Mouse (Mus musculus): ENCODE data around the gene Fbxo5. TPM values are rescaled to one million over a fixed set of nuclear protein-coding genes. Genes with fewer than 3 reads are reported as not detected.
A peak's percentile ranks its signal among the peaks of the same experiment; 100 is the strongest.

The Fbxo5 gene
- polyA plus RNA-seq (2015; fragmentation: Nextera tagmentation; extraction: Ambion mirVana), result 30.6 and 32.1 TPM in 2 replicates

GRCm38 (mm10) chr10:5805243-5805730 is at the start of gene Fbxo5:
TSS of gene Fbxo5 (minus strand) at chr10:5805600.
- Histone ChIP-seq H3K4me2 (replicated peaks) (peak within 1 kb of the TSS; percentile 99), H3K27ac (peak within 1 kb of the TSS; percentile 89), H3K9me3 (no peaks in the 10 kb centered on the region), H3K36me3 (peaks cover 17% of the 10 kb centered on the region), H3K9ac (replicated peaks) (peak within 1 kb of the TSS; percentile 64), H3K27me3 (no peaks in the 10 kb centered on the region), H3K4me1 (replicated peaks) (peaks cover 41% of the 10 kb centered on the region), H3K4me3 (replicated peaks) (peak within 1 kb of the TSS; percentile 72)
- ATAC-seq, result peak; percentile 98
- WGBS, result under 1% methylated on average over 41 of the region's 42 CpGs

GRCm38 (mm10) chr10:5853290-5853868 is 48.0 kb upstream of the Fbxo5 start:
- WGBS, result 88% methylated on average over 8 of the region's 8 CpGs
- no peaks in the 10 kb centered on the region for H3K36me3 ChIP-seq
- H3K27ac ChIP-seq, result no peak overlapping the region
- no peak overlapping the region for H3K4me2 ChIP-seq (replicated peaks)
- ATAC-seq, result no peak
- H3K9me3 ChIP-seq, result no peaks in the 10 kb centered on the region
- H3K9ac ChIP-seq (replicated peaks), result no peak overlapping the region
- 0 out of 2 replicates have a peak, but pooled peaks cover 2% of the 10 kb centered on the region for H3K4me1 ChIP-seq (replicated peaks)
- H3K27me3 ChIP-seq, result no peaks in the 10 kb centered on the region
- no peak overlapping the region for H3K4me3 ChIP-seq (replicated peaks)

DNA sequence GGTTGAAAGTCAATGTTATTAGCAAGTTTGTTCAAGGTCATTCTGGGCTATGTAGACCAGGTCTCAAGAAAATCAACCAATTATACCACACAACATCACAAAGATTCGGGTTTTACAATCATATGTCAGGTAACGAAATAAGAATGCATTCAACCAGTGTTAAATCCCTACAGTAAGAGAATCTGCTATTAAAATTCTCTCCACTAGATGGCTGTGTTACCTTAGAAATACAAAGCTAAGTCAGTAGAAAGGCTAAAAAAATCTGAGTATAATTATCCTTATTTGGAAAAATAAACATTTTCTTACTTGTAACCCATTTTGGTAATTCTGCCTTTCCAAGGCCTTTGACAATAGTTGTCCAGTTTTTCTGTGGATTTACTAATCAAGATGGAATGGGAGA is 41.5 kb upstream of the Fbxo5 start:
- Histone ChIP-seq H3K4me2 (replicated peaks) (no peak overlapping the region), H3K9ac (replicated peaks) (no peak overlapping the region), H3K4me3 (replicated peaks) (no peak overlapping the region), H3K9me3 (no peaks in the 10 kb centered on the region), H3K36me3 (no peaks in the 10 kb centered on the region; the same call in 1 of the 2 replicates), H3K27ac (no peak overlapping the region), H3K27me3 (no peaks in the 10 kb centered on the region), H3K4me1 (replicated peaks) (no peaks in the 10 kb centered on the region)
- ATAC-seq, result peak; percentile 9; the same call in 1 of the 2 replicates
- WGBS, result 40% methylated on average over 2 of the region's 2 CpGs

DNA sequence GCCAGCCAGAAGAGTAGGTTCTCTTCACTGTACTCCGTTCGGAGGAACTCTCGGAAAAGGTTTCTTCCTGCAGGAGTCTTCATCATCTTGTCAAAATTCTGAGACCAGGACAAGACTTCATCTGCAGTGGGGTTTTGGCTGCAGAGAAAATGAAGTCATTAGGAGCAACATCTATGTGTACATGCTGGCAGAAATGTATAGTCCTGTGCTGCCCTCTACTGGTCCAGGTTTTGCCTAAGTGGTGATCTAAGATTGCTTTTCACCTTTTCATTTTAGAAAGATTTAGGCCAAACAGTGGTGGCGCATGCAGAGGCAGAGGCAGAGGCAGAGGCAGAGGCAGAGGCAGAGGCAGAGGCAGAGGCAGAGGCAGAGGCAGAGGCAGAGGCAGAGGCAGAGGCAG is 36.0 kb upstream of the Fbxo5 start:
- H3K27me3 ChIP-seq, result no peaks in the 10 kb centered on the region
- peaks cover 16% of the 10 kb centered on the region; the same call in 1 of the 2 replicates for H3K36me3 ChIP-seq

GRCm38 (mm10) chr10:5826336-5827025 is 21.1 kb upstream of the Fbxo5 start:
- Histone ChIP-seq H3K4me1 (replicated peaks) (peaks cover 20% of the 10 kb centered on the region), H3K4me2 (replicated peaks) (no peak overlapping the region), H3K36me3 (no peaks in the 10 kb centered on the region), H3K4me3 (replicated peaks) (no peak overlapping the region), H3K27me3 (no peaks in the 10 kb centered on the region), H3K27ac (no peak overlapping the region), H3K9me3 (no peaks in the 10 kb centered on the region), H3K9ac (replicated peaks) (no peak overlapping the region)
- WGBS, result 78% methylated on average over 6 of the region's 6 CpGs
- no peak for ATAC-seq

More for the DNA sequence above, 36.0 kb upstream of the Fbxo5 start:
- WGBS, result 87% methylated on average over 4 of the region's 4 CpGs
- H3K4me3 ChIP-seq (replicated peaks), result no peak overlapping the region
- ATAC-seq, result no peak
- no peaks in the 10 kb centered on the region for H3K9me3 ChIP-seq
- no peak overlapping the region for H3K4me2 ChIP-seq (replicated peaks)
- H3K9ac ChIP-seq (replicated peaks), result no peak overlapping the region
- no peak overlapping the region for H3K27ac ChIP-seq
- H3K4me1 ChIP-seq (replicated peaks), result no peaks in the 10 kb centered on the region

DNA sequence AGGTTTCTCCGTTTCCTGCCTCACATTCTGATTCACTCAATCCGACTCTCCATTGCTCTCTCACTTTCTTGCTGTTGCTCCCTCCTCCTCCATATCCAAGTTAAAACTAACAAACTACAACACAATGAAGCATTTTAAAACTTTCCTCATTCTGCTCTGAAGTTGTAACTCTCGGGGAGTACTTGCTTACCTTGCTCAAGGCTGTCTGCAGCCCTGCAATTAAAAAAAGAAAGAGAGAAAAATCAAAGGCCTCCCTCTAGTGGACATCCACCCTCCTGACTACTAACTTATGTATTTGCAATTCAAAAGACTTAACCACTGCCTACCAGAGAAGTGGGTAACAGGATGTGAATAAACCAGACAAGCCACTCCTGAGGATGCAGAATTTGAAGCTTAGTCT is 19.4 kb upstream of the Fbxo5 start:
- Histone ChIP-seq H3K4me3 (replicated peaks) (peak overlapping the region; percentile 94), H3K9ac (replicated peaks) (no peak overlapping the region), H3K4me1 (replicated peaks) (peaks cover 25% of the 10 kb centered on the region), H3K9me3 (no peaks in the 10 kb centered on the region), H3K27ac (peak overlapping the region; percentile 86), H3K27me3 (no peaks in the 10 kb centered on the region), H3K4me2 (replicated peaks) (peak overlapping the region; percentile 80), H3K36me3 (peaks cover 6% of the 10 kb centered on the region)
- WGBS, result 0% methylated on average over 3 of the region's 3 CpGs
- 0 out of 2 replicates have a peak, but pooled peaks have one; percentile 0 for ATAC-seq

GRCm38 (mm10) chr10:5823740-5824491 is 18.5 kb upstream of the Fbxo5 start, which contains the start of gene Mtrf1l:
TSS of gene Mtrf1l (minus strand) at chr10:5823910.
- H3K4me3 ChIP-seq (replicated peaks), result peak within 1 kb of the TSS; percentile 94
- peaks cover 14% of the 10 kb centered on the region for H3K36me3 ChIP-seq

GRCm38 (mm10) chr10:5823291-5823739 is 17.9 kb upstream of the Fbxo5 start:
- Histone ChIP-seq H3K9me3 (no peaks in the 10 kb centered on the region), H3K4me1 (replicated peaks) (peaks cover 25% of the 10 kb centered on the region), H3K27me3 (no peaks in the 10 kb centered on the region), H3K27ac (peak overlapping the region; percentile 86), H3K36me3 (peaks cover 20% of the 10 kb centered on the region), H3K4me2 (replicated peaks) (peak overlapping the region; percentile 80), H3K4me3 (replicated peaks) (peak overlapping the region; percentile 94), H3K9ac (replicated peaks) (peak overlapping the region; percentile 86)
- under 1% methylated on average over 37 of the region's 37 CpGs for WGBS
- ATAC-seq, result no peak; the same call in 1 of the 2 replicates

More at GRCm38 (mm10) chr10:5823740-5824491, 18.5 kb upstream of the Fbxo5 start, which contains the start of gene Mtrf1l:
- peak; percentile 97 for ATAC-seq
- WGBS, result under 1% methylated on average over 46 of the region's 47 CpGs
- peak within 1 kb of the TSS; percentile 80 for H3K4me2 ChIP-seq (replicated peaks)
- H3K27me3 ChIP-seq, result no peaks in the 10 kb centered on the region
- peak within 1 kb of the TSS; percentile 86 for H3K27ac ChIP-seq
- peak within 1 kb of the TSS; percentile 86 for H3K9ac ChIP-seq (replicated peaks)
- peaks cover 25% of the 10 kb centered on the region for H3K4me1 ChIP-seq (replicated peaks)
- H3K9me3 ChIP-seq, result no peaks in the 10 kb centered on the region

GRCm38 (mm10) chr10:5818772-5819171 is 13.4 kb upstream of the Fbxo5 start:
- H3K4me3 ChIP-seq (replicated peaks), result no peak overlapping the region
- no peaks in the 10 kb centered on the region for H3K27me3 ChIP-seq
- H3K4me2 ChIP-seq (replicated peaks), result no peak overlapping the region
- H3K27ac ChIP-seq, result no peak overlapping the region
- WGBS, result 90% methylated on average over 3 of the region's 3 CpGs
- peaks cover 59% of the 10 kb centered on the region for H3K36me3 ChIP-seq
- ATAC-seq, result no peak
- peaks cover 20% of the 10 kb centered on the region for H3K4me1 ChIP-seq (replicated peaks)
- H3K9ac ChIP-seq (replicated peaks), result no peak overlapping the region
- H3K9me3 ChIP-seq, result no peaks in the 10 kb centered on the region

- no peaks in the 10 kb centered on the region for H3K27me3 ChIP-seq
- no peak overlapping the region for H3K27ac ChIP-seq
- H3K4me1 ChIP-seq (replicated peaks), result 0 out of 2 replicates have a peak, but pooled peaks cover 1% of the 10 kb centered on the region
- H3K36me3 ChIP-seq, result peaks cover 83% of the 10 kb centered on the region
- H3K9me3 ChIP-seq, result no peaks in the 10 kb centered on the region
- WGBS, result 99% methylated on average over 2 of the region's 2 CpGs
- H3K4me3 ChIP-seq (replicated peaks), result no peak overlapping the region
- no peak for ATAC-seq
- H3K4me2 ChIP-seq (replicated peaks), result no peak overlapping the region
- H3K9ac ChIP-seq (replicated peaks), result no peak overlapping the region
Observed at GRCm38 (mm10) chr10:5815968-5816367, 10.6 kb upstream of the Fbxo5 start.

DNA sequence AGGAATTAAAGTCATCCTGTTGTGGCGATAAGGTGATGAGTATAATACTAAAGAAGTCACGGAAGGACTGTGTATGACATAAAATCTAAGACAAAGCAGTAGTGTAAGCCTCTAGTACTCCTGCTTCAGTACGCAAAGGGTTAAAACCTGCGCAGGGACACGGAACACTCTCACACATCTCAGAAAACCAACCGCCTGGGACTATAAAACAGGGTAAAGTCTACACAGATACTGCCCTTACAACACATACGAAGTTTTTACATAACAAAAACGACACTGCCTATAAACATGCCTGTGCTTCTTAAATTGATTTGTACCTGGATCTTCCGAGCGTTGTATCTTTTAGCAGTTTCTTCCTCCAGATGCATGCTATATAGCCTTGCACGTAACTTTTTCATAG is 8.3 kb upstream of the Fbxo5 start:
- no peak overlapping the region for H3K27ac ChIP-seq
- no peak overlapping the region for H3K4me3 ChIP-seq (replicated peaks)
- no peak overlapping the region for H3K4me2 ChIP-seq (replicated peaks)
- no peaks in the 10 kb centered on the region for H3K9me3 ChIP-seq
- H3K36me3 ChIP-seq, result peaks cover 67% of the 10 kb centered on the region
- 94% methylated on average over 11 of the region's 11 CpGs for WGBS
- no peaks in the 10 kb centered on the region for H3K27me3 ChIP-seq
- no peak for ATAC-seq
- H3K9ac ChIP-seq (replicated peaks), result no peak overlapping the region
- no peaks in the 10 kb centered on the region for H3K4me1 ChIP-seq (replicated peaks)

Measured in midbrain, embryonic 13.5 days (tissue).